Comparison of ENCODE assay signal across 8 mouse cellular contexts in genomic region chr7:80882830-80883505, GRCm38 (mm10). TPM values are rescaled to one million over a fixed set of nuclear protein-coding genes. Genes with fewer than 3 reads are reported as not detected.
DNase-seq lines count a peak whose midpoint lies in the region; ATAC-seq and TF ChIP-seq lines count a peak whose summit lies in the region.

No protein-coding gene starts in this region.

- no peak for DNase-seq in gastrocnemius, adult 2 months
- no peak for DNase-seq in gastrocnemius, adult 8-10 months (ENCODE audit: low spot score in 2 of 2)
- peak; percentile 68 for DNase-seq in embryo, embryonic 10 days (ENCODE audit: low spot score)
- DNase-seq in kidney, postnatal 10 days, result peak; percentile 76
- DNase-seq in neural tube, embryonic 10.5 days (ENCODE audit: extremely low spot score, low spot score), result peak; percentile 31

- H3K27me3 ChIP-seq in heart, embryonic 12.5 days (replicated peaks), result no peaks in the 10 kb centered on the region
- no peaks in the 10 kb centered on the region for H3K27me3 ChIP-seq in liver, embryonic 12.5 days (replicated peaks)
- no peaks in the 10 kb centered on the region for H3K27me3 ChIP-seq in stomach, embryonic 16.5 days (ENCODE audit: control insufficient read depth, insufficient read depth, low read length)

- peaks cover 4% of the 10 kb centered on the region for H3K36me3 ChIP-seq in heart, embryonic 12.5 days
- H3K36me3 ChIP-seq in liver, embryonic 12.5 days, result no peaks in the 10 kb centered on the region
- no peaks in the 10 kb centered on the region for H3K36me3 ChIP-seq in stomach, embryonic 16.5 days (ENCODE audit: control insufficient read depth, insufficient read depth, low read length)

- H3K4me3 ChIP-seq in gastrocnemius, adult 2 months, result peak overlapping the region; percentile 6
- peak overlapping the region; percentile 16; the same call in 1 of the 2 replicates for H3K4me3 ChIP-seq in heart, embryonic 12.5 days
- peak overlapping the region; percentile 23 for H3K4me3 ChIP-seq in liver, embryonic 12.5 days
- H3K4me3 ChIP-seq in stomach, embryonic 16.5 days (replicated peaks; ENCODE audit: low read length), result peak overlapping the region; percentile 26

- intact Hi-C loops in gastrocnemius, adult 2 months (cut with DNase I), result loop anchor here (10.0 kb wide), 1 partner anchor 452 kb away; no protein-coding TSS in a partner anchor

- peak overlapping the region; percentile 51 for H3K4me2 ChIP-seq in heart, embryonic 12.5 days
- H3K4me2 ChIP-seq in liver, embryonic 12.5 days, result peak overlapping the region; percentile 55
- H3K4me2 ChIP-seq in stomach, embryonic 16.5 days (ENCODE audit: low read depth, low read length), result peak overlapping the region; percentile 60

- peak; percentile 65 for ATAC-seq in heart, embryonic 12.5 days (ENCODE audit: insufficient number of reproducible peaks, low FRiP score)
- ATAC-seq in liver, embryonic 12.5 days, result peak; percentile 82
- ATAC-seq in stomach, embryonic 16.5 days (ENCODE audit: insufficient read depth, low FRiP score), result peak; percentile 90

- no peak overlapping the region for H3K27ac ChIP-seq in gastrocnemius, adult 2 months
- H3K27ac ChIP-seq in heart, embryonic 12.5 days (ENCODE audit: poor library complexity, severe bottlenecking), result no peak overlapping the region
- no peak overlapping the region for H3K27ac ChIP-seq in liver, embryonic 12.5 days
- H3K27ac ChIP-seq in stomach, embryonic 16.5 days (ENCODE audit: low read length), result no peak overlapping the region

- H3K9ac ChIP-seq in heart, embryonic 12.5 days, result peak overlapping the region; percentile 4; the same call in 1 of the 2 replicates
- H3K9ac ChIP-seq in liver, embryonic 12.5 days, result no peak overlapping the region
- peak overlapping the region; percentile 55 for H3K9ac ChIP-seq in stomach, embryonic 16.5 days (ENCODE audit: low read length)

- WGBS in heart, embryonic 12.5 days, result 24% methylated on average over 14 of the region's 14 CpGs
- 17% methylated on average over 14 of the region's 14 CpGs for WGBS in liver, embryonic 12.5 days (ENCODE audit: insufficient replicate concordance)
- 16% methylated on average over 14 of the region's 14 CpGs for WGBS in stomach, embryonic 16.5 days

- peak; percentile 47 for TF ChIP-seq CTCF in gastrocnemius, adult 2 months (IDR thresholded peaks at IDR 0.05)

- peaks cover 8% of the 10 kb centered on the region; the same call in 1 of the 2 replicates for H3K4me1 ChIP-seq in heart, embryonic 12.5 days (replicated peaks)
- peaks cover 7% of the 10 kb centered on the region for H3K4me1 ChIP-seq in liver, embryonic 12.5 days
- peaks cover 4% of the 10 kb centered on the region; the same call in 1 of the 2 replicates for H3K4me1 ChIP-seq in stomach, embryonic 16.5 days (ENCODE audit: control insufficient read depth, insufficient read depth, low read length)

- no peaks in the 10 kb centered on the region for H3K9me3 ChIP-seq in heart, embryonic 12.5 days (replicated peaks)
- no peaks in the 10 kb centered on the region for H3K9me3 ChIP-seq in liver, embryonic 12.5 days (replicated peaks)
- no peaks in the 10 kb centered on the region for H3K9me3 ChIP-seq in stomach, embryonic 16.5 days (replicated peaks; ENCODE audit: control insufficient read depth, low read length)

RNA-seq across cellular contexts. Expression of gene Wdr73, which starts 18.1 kb away (rescaled TPM):
- 1 to 10 TPM; 2.9 to 3.7 TPM for total RNA-seq in gastrocnemius, adult 2 months (2021)
- total RNA-seq in gastrocnemius, adult 8-10 months (2022), result 1 to 10 TPM; 2.4 to 6.0 (median 3.8) TPM
- polyA plus RNA-seq in heart, embryonic 12.5 days (2016; fragmentation: Nextera tagmentation; extraction: Ambion mirVana), result 18.8 and 19.9 TPM in 2 replicates
- polyA plus RNA-seq in liver, embryonic 12.5 days (2016; fragmentation: Nextera tagmentation; extraction: Ambion mirVana), result 29.1 and 30.3 TPM in 2 replicates
- 25.2 and 29.1 TPM in 2 replicates for polyA plus RNA-seq in stomach, embryonic 16.5 days (2015; fragmentation: Nextera tagmentation; extraction: Ambion mirVana)

RNA-seq across cellular contexts. Expression of gene Nmb, which starts 21.9 kb away (rescaled TPM):
- 1 to 10 TPM; 3.6 to 4.0 TPM for total RNA-seq in gastrocnemius, adult 2 months (2021)
- total RNA-seq in gastrocnemius, adult 8-10 months (2022), result 1 to 10 TPM; 2.4 to 5.0 (median 4.0) TPM
- polyA plus RNA-seq in heart, embryonic 12.5 days (2016; fragmentation: Nextera tagmentation; extraction: Ambion mirVana), result 3.6 and 3.7 TPM in 2 replicates
- 1.6 and 2.4 TPM in 2 replicates for polyA plus RNA-seq in liver, embryonic 12.5 days (2016; fragmentation: Nextera tagmentation; extraction: Ambion mirVana)
- polyA plus RNA-seq in stomach, embryonic 16.5 days (2015; fragmentation: Nextera tagmentation; extraction: Ambion mirVana), result 3.5 and 4.4 TPM in 2 replicates

RNA-seq across cellular contexts. Expression of gene Zscan2, which starts 22.2 kb away (rescaled TPM):
- 1 to 10 TPM; 1.3 to 1.7 TPM for total RNA-seq in gastrocnemius, adult 2 months (2021)
- total RNA-seq in gastrocnemius, adult 8-10 months (2022), result 1 to 10 TPM; 1.8 to 2.4 (median 2.0) TPM
- 2.0 and 2.4 TPM in 2 replicates for polyA plus RNA-seq in heart, embryonic 12.5 days (2016; fragmentation: Nextera tagmentation; extraction: Ambion mirVana)
- polyA plus RNA-seq in liver, embryonic 12.5 days (2016; fragmentation: Nextera tagmentation; extraction: Ambion mirVana), result 0.23 and 0.58 TPM in 2 replicates
- polyA plus RNA-seq in stomach, embryonic 16.5 days (2015; fragmentation: Nextera tagmentation; extraction: Ambion mirVana), result 1.4 and 1.6 TPM in 2 replicates

RNA-seq across cellular contexts. Expression of gene Iqgap1, which starts 57.2 kb away (rescaled TPM):
- total RNA-seq in gastrocnemius, adult 2 months (2021), result 10 to 100 TPM; 14.8 to 16.0 TPM
- 10 to 100 TPM in 2 of 4 experiments, 1 to 10 TPM in 2; 6.3 to 12.7 (median 10.6) TPM for total RNA-seq in gastrocnemius, adult 8-10 months (2022)
- polyA plus RNA-seq in heart, embryonic 12.5 days (2016; fragmentation: Nextera tagmentation; extraction: Ambion mirVana), result 41.3 and 42.0 TPM in 2 replicates
- polyA plus RNA-seq in liver, embryonic 12.5 days (2016; fragmentation: Nextera tagmentation; extraction: Ambion mirVana), result 19.4 and 19.9 TPM in 2 replicates
- polyA plus RNA-seq in stomach, embryonic 16.5 days (2015; fragmentation: Nextera tagmentation; extraction: Ambion mirVana), result 99.2 and 106 TPM in 2 replicates

Comparison
In these comparisons a context has a peak if more than half of its experiments do, and no peak if none do; other contexts are left out.
1. DNase-seq: peak in embryo, embryonic 10 days (single experiment), kidney, postnatal 10 days (single experiment) and neural tube, embryonic 10.5 days (single experiment); none in gastrocnemius, adult 2 months (single experiment) and gastrocnemius, adult 8-10 months (0 of 2).
2. Peak in every context shown above with its lines, with median percentiles within 50 percentile points of each other: H3K4me3 ChIP-seq, ATAC-seq and H3K4me2 ChIP-seq.